Mouse (Mus musculus) kidney, adult 11 months (tissue): ENCODE data around the gene Olfr394.
"Not testable (repeated sequence)": the region's sequence is repeated elsewhere in the genome, so short reads cannot be mapped to it uniquely, and the experiment has no call there.

Experiments
- DNase-seq: peaks from one replicate; pipeline ENCODE4 v3.0.0; 2022

Olfr394 gene

DNA sequence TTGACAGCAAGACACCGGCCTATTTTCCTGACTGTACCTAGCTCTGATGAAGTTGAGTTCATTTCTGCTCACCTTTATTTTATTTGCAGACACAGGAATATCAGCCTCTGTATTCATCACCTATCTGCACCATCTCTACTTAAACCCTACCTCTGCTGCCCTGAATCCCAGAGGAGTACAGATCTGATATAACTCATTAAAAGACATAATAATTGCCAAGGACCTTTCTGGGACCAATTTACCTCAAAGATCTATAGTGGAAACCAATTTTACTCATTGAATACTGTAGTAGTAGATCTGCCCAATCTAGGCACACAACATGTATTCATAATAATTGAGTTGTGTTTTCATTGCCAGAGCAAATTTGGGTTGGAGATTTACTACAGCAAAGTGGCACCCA is at the start of gene Olfr394:
TSS of gene Olfr394 (minus strand) at position 101 of the 400 bp plus-strand sequence.
- DNase-seq = no peak

DNA sequence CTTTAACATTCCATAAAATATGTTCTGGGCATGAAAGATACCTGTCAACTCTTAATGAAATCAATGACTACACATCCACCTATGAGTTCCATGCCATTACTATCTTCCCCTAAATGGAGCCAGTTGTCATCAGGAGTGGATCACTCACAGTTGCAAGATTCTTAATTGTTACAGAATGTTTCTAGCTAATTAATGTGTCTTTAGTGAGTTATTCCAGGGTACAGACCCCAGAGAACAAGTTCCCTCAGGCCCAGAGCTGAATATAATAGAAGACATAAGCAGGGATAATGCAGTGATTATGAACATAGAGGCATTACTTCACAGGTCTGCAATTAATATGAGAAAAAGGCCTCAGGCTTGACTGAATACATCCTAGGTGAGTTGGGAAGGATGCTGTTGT is 45.8 kb upstream of the Olfr394 start, which contains the start of gene Olfr23:
TSS of gene Olfr23 (plus strand) at position 301 of the 400 bp plus-strand sequence.
- no peak for DNase-seq

DNA sequence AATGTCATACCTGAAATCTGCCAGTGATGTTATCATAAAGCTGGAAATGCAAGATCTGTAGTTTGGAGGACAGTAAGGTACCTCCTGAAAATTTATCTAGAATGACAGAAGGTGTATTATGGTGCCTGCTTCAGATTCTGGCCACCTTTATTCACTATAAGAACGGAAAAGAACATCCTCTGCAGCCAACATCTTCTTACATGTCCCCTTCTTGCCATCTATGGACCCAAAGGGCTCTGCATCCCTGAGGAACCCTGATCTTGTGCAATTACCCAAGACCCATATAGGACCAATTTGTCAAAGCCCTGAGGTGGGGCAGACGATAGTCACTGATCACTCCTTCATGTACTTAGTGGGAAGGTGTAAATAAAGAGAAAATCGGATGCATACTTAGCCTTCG is 18.6 kb upstream of the Olfr394 start, which contains the start of gene Olfr395:
TSS of gene Olfr395 (minus strand) at position 101 of the 400 bp plus-strand sequence.
- not testable (repeated sequence) for DNase-seq

DNA sequence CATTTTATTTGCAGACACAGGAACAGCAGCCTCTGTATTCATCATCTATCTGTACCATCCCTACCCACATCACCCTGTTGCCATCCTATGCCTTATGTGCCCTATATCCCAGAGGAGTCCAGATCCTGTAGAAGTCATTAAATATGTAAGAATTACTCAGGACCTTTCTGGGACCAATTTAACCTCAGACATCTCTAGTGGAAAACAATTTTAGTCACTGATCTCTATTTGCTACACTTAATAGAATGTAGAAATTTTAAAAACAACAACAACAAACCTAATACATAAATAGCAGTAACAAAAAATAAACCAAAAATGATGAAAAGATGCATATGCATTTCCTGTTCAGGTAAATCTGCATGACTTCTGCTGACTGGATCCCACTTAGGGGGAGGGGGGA is 39.2 kb downstream of the Olfr394 start, which contains the start of gene Olfr393:
TSS of gene Olfr393 (minus strand) at position 101 of the 400 bp plus-strand sequence.
- no peak for DNase-seq
